Mouse (Mus musculus): ENCODE measurements at regions not wholly inside any gene's neighbourhood (a gene's known extent, or its start where the extent isn't known, plus 50 kb on each side); places are given as distances from the start of the nearest gene placed in this dataset.

GRCm38 (mm10) chr5:119356051-119356450 lies 314.4 kb upstream of the Tbx3 start:
- no peak for DNase-seq

- peak; percentile 11 for DNase-seq
Observed at GRCm38 (mm10) chr5:119359709-119360108, 310.8 kb upstream of the Tbx3 start.

DNA sequence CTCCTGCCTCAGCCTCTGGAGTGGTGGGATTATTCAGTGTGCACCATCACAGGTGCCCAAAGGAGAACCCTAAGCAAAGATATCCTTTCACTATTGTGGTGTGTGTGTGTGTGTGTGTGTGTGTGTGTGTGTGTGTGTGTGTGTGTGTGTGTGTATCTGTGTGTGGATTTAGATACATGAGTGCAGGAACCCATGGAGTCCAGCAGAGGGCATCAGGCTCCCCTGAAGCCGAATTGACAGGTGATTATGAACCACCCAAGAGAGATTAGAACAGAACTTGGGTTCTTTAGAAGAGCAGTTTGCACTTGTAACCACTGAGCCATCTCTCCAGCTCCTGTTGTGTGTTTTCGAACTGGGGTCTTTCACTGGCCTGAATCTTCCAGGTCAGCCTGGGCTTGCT lies 310.1 kb upstream of the Tbx3 start:
- no peak for DNase-seq

DNA sequence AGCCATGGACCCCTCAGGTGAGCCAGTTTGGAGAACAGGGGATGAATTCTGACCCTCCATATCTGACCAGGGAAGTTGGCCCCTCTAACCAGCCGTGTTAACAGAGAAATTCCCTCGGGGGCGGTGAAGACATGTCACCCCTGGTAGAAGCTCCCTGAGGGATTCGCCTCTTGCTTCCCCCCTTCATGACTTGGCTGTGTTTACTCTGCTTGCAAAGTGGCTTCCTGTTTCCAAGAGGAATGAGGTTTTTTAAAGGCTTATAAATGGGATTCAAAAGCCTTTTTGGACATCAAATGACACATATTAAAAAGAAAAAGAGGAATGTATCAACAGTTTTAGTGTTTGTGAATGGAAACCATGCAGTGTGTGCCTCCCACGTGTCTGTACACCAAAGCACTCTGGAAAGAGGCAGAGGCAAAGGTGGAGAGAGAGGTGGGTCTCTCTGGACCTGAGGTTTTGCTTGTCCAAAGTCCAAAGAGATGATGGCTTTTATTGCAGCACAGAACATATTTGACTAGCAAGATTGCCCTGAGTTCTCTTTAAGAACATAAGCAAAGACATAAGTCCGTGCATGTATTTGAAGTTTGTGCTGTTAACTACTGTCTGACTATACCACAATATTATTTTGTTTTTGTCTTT lies 308.9 kb upstream of the Tbx3 start:
- DNase-seq = no peak

DNA sequence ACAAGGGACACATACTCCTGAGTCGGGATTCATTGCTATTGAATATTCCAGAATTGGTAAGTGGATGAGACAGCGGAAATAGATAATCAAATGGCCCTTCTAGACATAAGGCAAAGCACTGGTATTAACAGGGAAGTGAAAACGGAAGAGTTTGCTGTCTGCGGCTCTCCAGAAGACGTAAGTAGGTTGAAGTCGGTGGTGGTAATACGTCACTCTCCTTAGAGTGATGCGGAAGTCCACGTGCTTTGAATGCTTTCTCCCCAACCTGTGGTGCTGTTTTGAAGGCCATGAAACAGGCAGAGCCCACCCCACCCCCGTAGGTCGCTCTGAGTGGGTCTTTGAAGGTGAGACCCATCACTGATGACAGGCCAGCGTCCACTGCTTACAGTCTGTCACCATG lies 308.0 kb upstream of the Tbx3 start:
- DNase-seq = no peak

GRCm38 (mm10) chr5:119364250-119364649 lies 306.2 kb upstream of the Tbx3 start:
- DNase-seq = no peak

DNA sequence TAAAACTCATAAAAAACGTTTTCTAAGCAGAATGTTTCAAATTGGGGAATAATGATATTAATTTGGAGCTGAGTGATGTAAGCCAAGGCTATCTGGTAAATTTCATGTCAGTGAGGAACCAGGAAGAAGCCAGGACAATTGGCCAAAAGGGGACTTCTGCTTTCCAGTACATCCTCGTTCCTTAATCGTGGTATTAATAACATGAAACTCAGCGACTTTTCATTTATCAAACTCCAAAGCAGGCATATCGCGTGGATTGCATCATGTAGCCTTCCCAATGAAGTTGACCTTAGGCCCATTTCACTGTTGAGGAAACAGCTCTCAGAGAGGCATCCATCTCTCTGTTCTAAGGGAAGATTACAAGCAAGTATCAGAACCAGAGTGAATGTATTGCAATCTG lies 305.3 kb upstream of the Tbx3 start:
- no peak for DNase-seq

- no peak for DNase-seq
Observed at GRCm38 (mm10) chr5:119366296-119366695, 304.2 kb upstream of the Tbx3 start.

DNA sequence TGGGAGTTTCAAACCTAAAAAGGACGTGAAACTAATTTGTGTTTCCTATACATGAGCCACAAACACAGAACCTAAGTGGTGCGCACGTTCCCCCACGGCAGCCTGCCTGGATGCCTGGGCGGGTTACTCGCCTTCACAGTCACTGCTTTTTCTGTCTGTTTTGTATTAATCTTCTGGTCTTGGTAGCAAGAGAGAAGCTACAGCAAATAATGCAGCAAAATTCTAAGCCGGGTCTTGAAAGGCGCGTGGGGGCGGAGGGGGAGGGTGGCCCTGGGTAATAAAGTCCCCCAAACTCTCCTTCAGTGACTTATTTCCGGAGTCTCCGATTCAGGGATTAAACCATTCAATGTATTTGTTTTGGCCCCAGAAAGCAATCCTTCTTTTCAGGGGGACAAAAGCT lies 300.0 kb upstream of the Tbx3 start:
- no peak for DNase-seq

DNA sequence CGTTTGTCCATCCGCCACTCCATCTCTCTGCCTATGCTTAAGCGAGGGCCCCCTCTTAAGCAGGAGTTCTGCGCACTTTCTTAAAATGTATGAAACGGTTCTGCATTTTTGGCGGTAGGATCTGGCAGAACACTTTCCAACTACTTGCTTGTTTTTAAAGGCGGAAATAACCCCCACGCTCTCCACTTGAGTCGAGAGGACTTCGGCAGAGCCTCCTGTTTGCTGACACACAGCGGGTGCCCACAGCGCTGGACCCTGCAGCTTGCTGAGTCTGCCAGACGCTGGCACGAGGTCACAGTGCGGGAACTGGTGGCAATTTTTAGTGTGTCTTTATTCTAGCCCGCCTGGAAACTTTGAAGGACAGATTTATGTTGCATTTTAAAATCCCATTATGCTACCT lies 299.5 kb upstream of the Tbx3 start:
- DNase-seq = no peak

GRCm38 (mm10) chr5:119373774-119374700 lies 296.4 kb upstream of the Tbx3 start:
- DNase-seq = no peak

- DNase-seq = no peak
Observed at GRCm38 (mm10) chr5:119374861-119375260, 295.6 kb upstream of the Tbx3 start.

- DNase-seq = no peak
Observed at GRCm38 (mm10) chr5:119378261-119378660, 292.2 kb upstream of the Tbx3 start.

DNA sequence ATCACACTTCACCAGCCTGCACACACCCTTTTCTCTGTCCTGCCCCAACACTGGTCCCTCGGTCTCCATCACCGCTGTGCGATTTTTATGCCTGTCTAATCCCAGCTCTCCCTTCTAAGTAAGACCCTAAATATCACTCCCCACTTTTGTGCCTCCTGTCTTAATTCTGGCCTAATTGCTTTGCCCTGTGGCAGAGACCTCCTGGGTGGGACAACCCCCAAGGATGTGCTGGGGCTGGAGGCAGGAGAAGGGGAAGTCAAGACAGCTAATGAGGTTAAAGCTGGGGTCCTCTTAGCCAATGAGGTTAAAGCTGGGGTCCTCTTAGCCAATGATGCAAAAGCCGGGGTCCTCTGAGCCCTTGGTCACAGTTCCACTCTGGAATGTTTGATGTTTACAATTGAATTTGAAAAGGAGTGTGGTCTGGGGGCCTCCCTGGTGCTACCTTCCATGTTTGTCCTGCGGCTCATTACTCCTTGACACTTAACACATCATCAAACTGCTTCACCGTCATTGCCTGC lies 290.5 kb upstream of the Tbx3 start:
- no peak for DNase-seq

GRCm38 (mm10) chr5:119381495-119381894 lies 289.0 kb upstream of the Tbx3 start:
- no peak for DNase-seq

DNA sequence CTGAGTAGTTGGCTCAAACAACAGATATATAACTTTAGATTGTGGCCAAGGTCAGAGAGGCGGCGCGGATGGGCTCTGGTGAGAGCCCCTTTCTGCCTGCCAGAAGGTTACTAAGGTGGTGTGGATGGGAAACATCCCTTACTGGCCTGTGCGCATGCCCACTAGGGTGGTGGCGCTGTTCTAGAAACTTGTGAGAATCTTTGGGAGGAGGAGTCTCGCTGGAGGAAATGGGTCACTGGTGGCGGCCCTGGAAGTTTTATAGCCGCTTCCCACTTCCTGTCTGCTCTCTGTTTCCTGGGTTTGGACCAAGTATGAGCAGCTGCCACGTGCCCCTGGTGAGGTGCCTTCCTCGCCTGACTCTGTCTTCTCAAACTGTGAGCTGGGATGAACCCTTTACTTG lies 285.0 kb upstream of the Tbx3 start:
- DNase-seq = no peak

DNA sequence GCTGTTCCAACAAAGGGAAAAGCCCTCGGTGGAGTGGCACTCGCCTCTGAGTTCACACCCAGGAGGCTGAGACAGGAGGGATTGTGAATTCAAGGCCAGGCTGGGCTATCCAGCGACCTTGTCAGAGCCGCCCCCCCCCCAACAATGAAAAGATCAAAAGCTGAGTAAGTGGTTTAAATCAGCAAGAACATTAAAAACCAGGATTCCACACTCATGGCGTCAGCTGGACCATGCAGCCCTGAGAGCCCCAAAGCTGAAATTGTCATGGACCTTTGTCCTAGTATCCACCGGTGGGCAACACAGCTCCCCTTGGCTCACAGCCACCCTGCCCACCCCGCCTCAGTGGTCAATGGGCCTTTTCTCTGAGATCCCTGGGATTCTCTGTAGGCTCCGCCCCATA lies 283.6 kb upstream of the Tbx3 start:
- no peak for DNase-seq

- DNase-seq = no peak
Observed at GRCm38 (mm10) chr5:119387261-119387660, 283.2 kb upstream of the Tbx3 start.

- no peak for DNase-seq
Observed at GRCm38 (mm10) chr5:119388841-119389240, 281.6 kb upstream of the Tbx3 start.

DNA sequence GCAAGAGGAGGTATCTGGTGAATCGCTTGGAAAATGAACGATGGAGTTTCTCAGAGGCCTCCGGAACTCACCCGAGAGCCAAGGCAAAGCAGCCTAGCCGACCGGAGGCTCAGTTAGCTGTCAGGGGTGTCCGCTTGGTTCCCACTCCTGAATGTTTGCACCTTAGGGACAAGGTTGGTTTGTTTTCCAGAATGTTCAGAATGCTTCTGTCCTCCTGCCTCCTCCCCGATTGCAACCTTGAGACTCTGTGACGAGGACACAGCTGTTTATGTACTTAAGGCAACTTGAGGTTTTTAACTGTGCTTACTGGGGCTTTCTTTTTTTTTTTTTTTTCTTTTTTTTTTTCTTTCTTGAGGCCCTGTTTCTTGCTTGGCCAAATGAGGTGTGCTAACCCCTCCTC lies 281.1 kb upstream of the Tbx3 start:
- no peak for DNase-seq

- DNase-seq = peak; percentile 24
Observed at GRCm38 (mm10) chr5:119389857-119390256, 280.6 kb upstream of the Tbx3 start.

DNA sequence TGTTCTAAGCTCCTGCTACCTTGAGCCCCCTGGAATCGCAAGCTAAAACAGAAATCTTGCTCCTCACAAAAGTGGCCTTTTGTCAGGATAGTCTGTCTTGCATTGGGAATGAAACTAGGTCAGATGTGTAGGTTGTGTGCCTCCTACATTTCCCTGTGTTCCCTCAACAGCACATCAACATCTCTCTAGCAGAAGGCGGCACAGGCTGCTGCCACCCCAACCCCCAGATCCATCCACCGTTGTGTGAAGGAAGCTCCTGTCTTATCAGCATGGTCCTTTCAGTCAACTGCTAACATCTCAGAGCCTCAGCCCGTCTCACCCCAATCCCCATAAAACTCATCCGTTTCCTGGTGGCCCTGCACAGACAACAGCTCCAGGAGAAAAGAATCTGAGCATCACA lies 272.0 kb upstream of the Tbx3 start:
- DNase-seq = no peak

DNA sequence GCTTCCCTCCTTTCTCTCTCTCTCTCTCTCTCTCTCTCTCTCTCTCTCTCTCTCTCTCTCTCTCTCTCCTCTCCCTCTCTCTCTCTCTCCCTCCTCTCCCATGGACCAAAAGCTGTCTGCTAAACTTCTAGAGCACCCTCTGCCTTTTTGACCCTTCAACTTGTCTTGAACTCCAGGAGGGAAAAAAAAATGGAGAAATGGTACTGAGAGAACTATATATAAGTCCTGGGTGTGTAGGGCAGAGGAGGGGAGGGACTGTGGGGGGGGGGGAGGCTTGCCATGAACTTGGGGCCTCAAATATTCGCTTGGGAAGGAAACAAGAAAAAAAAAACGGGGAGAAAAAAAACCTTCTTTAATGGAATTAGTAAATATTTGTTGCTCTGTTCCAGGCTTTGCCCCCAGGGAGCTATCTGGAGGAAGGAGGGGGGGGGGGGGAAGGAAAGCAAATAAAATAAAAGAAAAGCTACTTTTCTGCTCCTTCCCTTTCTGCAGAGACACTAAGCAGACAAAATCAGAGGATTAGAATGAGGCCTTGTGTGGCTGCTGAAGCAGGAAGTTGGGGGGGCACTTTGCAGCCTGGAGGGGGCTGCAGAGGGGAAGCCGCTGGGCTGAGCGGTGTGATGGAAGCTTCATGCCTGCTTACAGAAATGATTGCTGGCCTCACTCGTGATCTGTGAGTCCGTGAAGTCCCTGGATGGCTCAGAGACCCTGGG lies 270.1 kb upstream of the Tbx3 start:
- peak; percentile 28 for DNase-seq
